Mouse (Mus musculus) 3T3-L1 (cell line): ENCODE data around the gene Pkdrej.

Source experiments
- DNase-seq: peaks from one replicate; pipeline ENCODE4 v3.0.0-alpha.2; 2015; ENCODE audit warnings: low read depth, low spot score

Pkdrej gene

DNA sequence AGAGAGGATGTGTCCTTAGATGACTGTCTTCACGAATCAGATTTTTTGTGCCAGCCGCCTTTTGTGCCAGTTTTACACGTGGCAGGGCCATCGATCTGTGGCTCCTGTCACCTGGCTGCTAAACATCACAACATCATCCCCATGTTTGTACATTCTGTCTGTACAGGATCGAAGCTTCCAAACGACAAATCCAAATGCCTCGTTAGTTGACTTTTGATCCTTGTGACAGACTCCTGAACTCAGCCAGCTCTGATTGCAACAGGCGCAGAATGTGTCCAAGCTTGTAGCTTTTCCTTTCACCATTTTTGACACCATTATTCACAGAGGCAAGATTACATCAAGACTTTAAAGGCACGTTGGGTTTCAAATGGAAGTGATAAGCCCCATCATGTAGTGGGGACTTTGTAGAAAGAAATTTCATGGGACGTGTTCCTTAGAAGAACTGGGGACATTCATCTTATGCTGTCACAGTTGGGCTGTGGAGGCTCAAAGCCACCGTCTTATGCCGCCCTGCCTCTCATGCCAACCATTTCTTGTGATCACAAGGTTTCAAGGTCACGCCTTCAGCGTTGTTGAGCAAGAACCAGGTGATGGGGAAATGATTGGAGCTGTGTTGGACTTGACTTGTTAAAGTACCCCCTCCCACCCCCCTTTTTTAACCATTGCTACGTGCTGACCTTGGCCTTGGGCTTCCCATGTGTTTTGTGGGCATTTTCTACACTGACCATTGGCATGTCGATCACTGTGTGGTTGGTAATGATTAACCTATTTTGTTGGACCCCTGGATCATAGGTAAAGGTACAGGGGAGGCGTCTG lies 50.0 kb downstream of the Pkdrej start:
- no peak for DNase-seq

DNA sequence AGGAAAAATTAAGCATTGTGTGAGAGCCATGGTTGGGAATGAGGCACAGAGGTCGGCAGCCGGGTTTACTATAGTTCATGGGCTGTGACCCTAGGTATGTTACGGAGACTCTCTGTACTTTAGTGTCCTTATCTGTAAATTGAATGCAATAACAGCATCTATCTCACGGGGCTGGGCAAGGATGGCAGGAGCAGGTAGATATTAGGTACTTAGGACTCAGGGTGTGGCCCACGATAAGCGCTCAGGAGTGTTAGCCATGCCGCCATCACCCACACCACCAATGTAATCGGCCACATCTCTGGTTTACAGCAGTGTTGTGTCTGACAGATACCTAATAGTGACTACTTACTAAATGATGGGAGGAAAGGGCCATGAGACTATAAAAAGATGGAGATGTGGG lies 52.5 kb downstream of the Pkdrej start:
- DNase-seq = no peak

DNA sequence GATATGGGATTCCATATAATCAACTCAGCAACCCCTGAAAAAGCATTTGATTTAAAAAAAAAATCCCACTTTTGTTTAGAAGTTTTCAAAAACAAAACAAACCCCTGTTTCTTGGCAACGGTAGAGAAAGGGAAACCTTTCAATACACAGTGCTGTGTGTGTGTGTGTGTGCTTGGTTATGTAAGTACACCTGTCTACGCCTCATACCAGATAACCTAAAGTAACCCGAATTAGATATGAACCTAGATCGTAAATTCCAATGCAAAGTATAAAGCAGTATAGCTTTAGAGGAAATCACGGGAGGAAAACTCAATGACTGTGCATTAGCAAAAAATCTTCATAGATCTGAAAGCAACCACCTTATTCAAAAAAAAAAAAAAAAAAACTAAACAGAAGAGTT lies 54.9 kb downstream of the Pkdrej start:
- DNase-seq = no peak

DNA sequence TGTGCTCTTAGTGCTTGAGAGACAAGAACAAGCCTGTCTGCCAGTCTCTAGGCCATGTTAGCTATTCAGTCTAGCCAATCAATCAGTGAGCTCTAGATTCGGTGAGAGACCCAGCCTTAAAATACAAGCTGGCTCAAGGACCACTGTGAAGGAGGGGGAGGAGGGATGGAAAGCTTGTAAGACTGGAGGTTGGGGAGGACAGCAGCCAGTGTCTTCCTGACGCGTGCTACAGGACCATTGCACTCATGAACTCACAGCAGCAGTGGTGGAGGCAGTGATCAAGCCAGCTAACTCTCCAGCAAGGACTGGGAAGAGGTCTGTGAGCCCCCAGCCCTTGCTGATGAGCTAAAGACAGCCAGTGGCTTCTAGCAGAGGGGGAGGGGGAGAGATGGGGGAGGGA lies 56.5 kb downstream of the Pkdrej start:
- DNase-seq = no peak
